Mouse (Mus musculus) liver, adult 2 months (tissue): ENCODE results near the gene Sipa1l1.

Source experiments
- CTCF ChIP-seq: fragments of 200-500 bp; IDR thresholded peaks from 2 replicates; pipeline ENCODE4 v1.5.1; 2011; ENCODE audit warnings: low read depth, low read length, control low read depth
- POLR2A ChIP-seq: fragments of 200-500 bp; IDR thresholded peaks from 2 replicates; pipeline ENCODE4 v1.6.1; 2011; ENCODE audit warnings: low read length, control low read depth; ENCODE audit not compliant: insufficient read depth; ENCODE audit errors: extremely low read depth

DNA sequence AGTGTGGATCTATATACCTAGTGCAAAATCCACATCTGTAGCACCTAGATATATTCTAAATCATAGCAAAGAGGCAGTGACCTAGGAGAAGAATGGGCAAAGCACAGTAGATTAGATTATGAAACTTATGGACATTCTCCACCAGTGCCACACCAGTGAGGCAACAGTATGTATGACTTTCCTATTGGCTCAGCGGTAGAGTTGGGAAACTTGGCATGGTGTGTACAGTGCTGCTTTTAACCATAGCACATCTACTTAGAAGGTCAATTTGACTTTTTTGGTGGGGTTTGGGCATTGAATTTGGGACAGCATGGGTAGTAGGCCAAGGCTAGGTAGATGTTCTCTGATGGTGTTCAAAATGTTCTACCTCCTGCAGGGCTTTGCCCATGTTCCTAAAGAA is 159.0 kb downstream of the Sipa1l1 start:
- TF ChIP-seq CTCF (no peak), POLR2A (no peak)
